Mouse (Mus musculus): ENCODE results near the gene Prmt8.

The Prmt8 gene

DNA sequence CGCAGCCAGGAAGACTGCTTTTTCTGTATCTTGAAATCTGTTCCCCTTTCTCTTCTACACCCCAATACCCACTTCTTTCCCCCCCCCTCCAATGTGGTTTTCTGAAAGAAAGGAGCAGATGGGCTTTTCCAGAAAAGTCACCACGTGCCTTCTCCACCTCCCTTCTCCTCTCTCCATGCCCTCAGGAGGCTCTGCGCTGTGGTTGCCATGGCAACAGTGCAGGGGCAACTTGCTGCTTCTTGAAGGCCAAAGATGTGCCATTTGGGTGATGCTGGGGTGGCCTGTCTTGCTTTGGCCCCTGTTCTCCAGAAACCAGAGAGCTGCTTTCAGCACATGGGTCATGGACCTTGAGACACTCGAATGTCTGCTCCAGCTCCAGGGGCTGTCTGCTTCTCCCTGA, 100.0 kb downstream of the Prmt8 start:
- DNase-seq (ENCODE audit: low read depth in 1 of 2, low spot score in 2 of 2), result no peak

GRCm38 (mm10) chr6:127663263-127663662, 106.0 kb downstream of the Prmt8 start:
- no peak for DNase-seq (ENCODE audit: low read depth in 1 of 2, low spot score in 2 of 2)

DNA sequence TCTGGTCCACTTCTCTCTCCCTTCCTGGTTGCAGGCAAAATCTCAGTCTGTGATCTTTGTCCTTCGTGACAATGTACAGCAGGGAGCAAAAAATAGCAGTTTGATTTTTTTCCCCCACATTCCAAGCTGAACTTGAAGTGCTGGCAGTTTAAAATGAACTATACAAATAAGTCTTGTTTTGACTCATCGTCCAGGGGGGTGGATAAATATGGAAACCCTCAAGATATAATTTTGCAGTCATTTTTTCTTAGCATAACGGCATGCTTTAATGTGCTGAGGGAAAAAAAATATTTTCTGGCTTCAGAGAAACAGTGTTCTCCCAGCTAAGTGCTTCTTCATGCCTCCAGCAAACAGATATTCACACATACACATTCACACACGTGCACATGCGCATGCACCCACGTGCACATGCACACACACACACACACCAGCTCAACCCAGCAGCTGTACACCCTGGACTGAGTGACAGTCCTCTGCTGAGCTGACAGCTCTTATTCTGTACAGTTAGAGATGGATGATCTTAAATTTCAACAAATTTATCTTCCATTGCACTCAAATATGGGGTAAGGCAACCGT, 107.5 kb downstream of the Prmt8 start:
- no peak for DNase-seq (ENCODE audit: low read depth in 1 of 2, low spot score in 2 of 2)

- DNase-seq (ENCODE audit: low read depth in 1 of 2, low spot score in 2 of 2), result no peak
These were observed 109.3 kb downstream of the Prmt8 start for GRCm38 (mm10) chr6:127659966-127660365.

GRCm38 (mm10) chr6:127659472-127659871, 109.8 kb downstream of the Prmt8 start:
- no peak for DNase-seq (ENCODE audit: low read depth in 1 of 2, low spot score in 2 of 2)

- DNase-seq (ENCODE audit: low read depth in 1 of 2, low spot score in 2 of 2), result no peak
These were observed 112.1 kb downstream of the Prmt8 start for GRCm38 (mm10) chr6:127657152-127657551.

DNA sequence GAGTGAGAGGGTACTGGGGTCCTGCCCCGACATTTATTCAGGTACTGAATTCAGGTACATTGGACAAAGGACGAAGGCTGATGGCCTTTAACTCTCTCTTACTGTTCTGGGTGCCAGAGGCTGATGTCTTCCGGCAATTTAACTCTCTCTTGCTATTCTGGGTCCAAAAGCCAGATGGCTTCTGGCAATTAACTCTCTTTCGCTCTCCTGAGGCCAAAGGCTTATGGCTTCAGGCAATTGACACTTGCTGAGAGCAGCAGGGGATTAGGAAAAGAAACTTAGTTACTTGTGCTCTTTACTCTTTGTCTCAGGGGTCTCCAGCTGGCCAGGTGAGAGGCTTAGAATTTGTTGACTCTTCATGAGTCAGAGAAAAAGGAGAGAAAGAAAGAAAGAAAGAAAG, 113.3 kb downstream of the Prmt8 start:
- DNase-seq (ENCODE audit: low read depth in 1 of 2, low spot score in 2 of 2), result no peak

GRCm38 (mm10) chr6:127641077-127641801, 128.0 kb downstream of the Prmt8 start:
- DNase-seq (ENCODE audit: low read depth in 1 of 2, low spot score in 2 of 2), result no peak

Data from monocyte, adult 2 months (primary cell).